Mouse (Mus musculus) spleen, adult 18-20 months (tissue): Measurements from ENCODE around the gene Jmjd1c.

ENCODE experiments used
- DNase-seq, 2 experiments: peaks; one replicate each; pipeline ENCODE4 v3.0.0; 2022; ENCODE audit warnings: mixed read lengths in 2 of 2

The Jmjd1c gene

DNA sequence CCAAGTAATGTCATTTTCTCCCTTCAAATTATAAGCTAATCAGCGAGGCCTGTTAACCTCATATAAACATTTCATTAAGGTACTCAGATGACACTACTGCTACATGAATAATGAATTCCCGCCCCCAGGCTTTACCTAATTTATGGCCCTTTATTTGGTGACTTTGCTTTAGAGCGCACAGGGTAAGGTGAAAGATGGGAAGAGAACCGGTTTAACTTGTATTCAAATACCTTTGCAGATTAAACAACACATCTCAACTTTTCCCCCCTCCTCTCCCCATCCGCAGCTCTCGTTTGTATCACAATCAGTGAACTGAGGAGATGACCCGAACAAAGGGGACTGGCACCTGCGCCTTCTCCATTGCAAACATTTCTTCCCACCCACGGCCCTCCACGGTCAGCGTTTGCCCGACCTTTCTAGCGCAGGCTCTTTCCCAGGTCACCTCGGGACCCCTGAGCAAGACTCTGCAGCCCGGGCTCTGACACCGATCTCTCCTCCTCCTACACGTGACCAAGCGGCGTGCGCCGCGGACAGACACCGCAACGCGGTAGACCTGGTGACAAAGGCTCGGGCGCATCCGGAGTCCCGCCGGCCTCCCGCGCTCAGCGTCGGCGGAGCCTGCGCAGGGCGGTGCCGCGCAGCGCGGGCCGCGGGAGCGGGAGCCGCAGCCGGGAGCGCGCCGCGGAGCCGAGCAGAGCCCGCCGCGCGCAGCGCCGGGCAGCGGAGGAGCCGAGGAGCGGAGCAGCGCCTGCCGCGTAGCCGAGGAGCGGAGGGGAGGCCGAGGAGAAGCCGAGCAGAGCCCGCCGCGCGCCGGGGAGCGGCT, at the start of gene Jmjd1c:
Jmjd1c (plus strand) TSS at position 328 of the 823 bp plus-strand sequence.
- DNase-seq, result peak; percentile 62 to 68

DNA sequence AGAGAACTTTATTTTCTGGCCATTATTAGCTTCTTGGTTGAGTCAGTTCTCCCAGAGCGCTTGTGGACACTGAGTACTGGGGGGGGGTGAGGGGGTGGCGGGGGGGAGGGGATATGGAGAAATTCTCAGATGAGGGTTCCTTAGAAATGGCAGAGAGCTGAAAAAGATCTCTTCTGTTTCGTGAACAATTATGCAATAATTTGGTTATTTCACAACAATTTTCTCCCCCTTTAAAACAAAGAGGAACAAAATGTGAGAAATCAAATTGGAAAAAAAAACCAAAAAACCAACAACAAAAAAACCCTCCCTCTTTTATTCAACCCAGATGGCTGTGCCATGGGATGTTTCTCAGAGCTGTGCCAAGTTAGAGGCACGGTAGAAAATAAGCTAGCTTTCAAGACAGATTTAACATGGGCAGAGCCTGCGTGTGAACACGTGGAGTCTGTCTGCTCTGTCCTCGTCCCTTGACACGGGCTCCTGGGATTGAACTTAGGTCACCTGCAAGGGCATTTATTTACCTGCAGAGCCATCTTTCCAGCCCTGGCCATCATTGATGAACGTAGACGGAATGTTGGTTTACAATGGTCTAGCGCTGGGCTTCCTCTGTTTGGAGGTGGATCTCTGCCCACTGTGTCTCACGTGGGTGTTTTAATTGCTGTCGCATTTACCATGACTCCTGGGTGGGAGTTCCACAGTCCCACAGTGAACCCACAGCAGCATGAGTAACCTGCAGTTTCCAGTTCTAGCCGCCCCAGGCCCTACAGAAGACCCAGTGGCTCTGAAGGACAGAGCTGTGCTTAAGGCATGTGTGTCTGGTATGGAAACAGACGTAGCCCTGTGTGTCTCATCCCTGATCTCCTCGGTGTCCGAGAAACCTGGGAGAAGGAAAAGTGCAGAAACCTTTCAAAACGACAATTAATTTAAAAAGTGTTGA, 47.9 kb upstream of the Jmjd1c start:
- no peak for DNase-seq

GRCm38 (mm10) chr10:67048871-67049615, 46.9 kb upstream of the Jmjd1c start:
- no peak for DNase-seq

DNA sequence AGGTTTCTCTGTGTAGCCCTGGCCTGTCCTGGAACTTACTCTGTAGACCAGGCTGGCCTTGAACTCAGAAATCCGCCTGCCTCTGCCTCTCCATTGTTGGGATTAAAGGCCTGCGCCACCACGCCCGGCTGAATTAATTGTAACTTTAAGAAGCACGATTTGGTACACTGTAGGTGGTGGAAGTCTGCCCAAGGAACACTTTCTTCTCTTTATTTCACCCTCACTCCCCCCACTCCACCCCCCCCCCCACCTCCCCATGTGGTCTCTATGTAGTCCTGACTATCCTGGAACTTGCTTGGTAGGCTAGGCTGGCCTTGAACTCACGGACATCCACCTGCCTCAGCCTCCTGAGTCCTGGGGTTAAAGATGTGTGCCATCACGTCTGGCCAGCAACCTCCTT, 46.3 kb upstream of the Jmjd1c start:
- DNase-seq, result no peak

GRCm38 (mm10) chr10:67050766-67051165, 45.2 kb upstream of the Jmjd1c start:
- no peak for DNase-seq

DNA sequence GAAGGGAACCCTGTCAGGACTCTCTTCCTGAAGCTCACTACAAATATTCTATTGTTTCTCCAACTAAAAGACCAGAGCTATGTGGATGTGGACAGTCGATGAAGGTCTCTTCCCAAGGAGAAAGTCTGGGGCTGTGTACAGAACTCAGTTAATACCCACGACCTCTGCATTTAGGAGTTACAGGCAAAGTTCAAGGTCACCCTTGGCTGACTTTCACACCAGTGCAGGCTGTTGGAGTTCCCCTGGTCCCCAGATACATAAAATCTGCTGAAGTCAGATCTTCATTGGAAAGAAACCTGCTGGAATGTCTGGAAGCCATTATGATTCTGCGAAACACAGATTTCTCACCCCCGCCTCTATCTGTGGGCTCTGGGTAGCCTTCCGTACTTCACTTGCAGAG, 44.5 kb upstream of the Jmjd1c start:
- no peak for DNase-seq

- no peak for DNase-seq
Measured at GRCm38 (mm10) chr10:67052429-67052828, 43.5 kb upstream of the Jmjd1c start.

- DNase-seq, result no peak
Measured at GRCm38 (mm10) chr10:67053475-67053874, 42.5 kb upstream of the Jmjd1c start.

DNA sequence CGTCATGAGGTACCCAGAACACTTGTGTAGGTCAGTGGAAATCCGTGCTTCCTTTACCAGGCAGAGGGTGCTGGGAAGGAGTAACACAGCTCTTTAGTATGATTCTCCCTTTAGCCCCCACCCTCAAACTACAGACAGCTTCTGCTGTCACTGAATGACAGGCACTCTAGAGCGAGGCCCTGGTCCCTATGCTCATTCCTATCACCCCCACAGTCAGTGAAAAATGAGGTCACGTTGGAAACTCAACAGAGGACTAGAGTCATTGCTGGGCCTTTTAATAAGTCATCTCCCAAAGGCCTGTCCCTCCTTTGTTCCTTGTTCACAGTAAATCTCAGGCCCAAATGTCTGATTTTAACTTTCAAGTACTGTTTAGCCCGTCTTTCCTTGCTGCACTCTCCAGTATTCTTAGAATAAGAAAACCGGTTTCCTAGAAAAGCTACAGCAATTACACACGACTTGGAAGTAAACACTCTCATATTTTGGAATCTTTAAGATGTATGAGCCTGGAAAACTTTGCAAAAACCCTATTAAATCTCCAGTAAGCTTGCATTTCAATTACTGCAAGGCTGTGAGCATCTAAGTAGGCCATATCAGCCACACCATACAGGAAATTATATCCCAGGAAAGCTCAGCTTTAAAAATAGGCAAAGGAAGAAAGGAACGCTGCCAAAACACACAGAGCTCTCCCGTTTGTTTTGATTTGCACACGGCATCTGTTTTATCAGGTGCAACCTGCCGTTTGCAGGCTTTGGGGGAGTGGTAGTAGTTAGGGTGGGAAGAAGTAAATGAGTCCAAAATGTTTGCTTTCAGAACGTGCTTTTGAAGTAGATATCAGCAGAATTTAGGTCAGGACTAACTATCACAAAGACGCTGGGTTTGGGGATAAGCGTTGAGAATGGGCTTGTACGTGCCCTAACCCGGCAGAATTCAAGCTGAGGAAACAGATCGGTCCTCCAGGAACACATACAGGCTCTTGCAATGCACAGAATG, 39.8 kb upstream of the Jmjd1c start:
- no peak for DNase-seq

DNA sequence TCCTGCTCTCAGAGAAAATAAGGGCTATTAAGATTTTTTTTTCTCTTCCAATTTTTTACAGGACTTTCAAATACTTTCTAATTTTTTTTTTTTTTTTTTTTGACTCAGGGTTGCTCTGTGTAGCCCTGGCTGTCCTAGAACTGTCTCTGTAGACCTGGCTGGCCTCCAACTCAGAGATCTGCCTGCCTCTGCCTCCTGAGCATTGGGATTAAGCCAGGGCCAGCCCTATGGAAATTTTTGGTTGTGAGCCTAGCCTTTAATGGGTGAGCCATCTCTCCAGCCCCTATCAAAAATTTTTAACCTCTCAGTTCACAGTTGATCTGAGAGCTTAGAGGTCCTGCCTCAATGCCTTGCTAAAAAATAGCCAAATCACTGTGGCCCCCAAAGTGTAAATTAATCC, 38.7 kb upstream of the Jmjd1c start:
- DNase-seq, result no peak

DNA sequence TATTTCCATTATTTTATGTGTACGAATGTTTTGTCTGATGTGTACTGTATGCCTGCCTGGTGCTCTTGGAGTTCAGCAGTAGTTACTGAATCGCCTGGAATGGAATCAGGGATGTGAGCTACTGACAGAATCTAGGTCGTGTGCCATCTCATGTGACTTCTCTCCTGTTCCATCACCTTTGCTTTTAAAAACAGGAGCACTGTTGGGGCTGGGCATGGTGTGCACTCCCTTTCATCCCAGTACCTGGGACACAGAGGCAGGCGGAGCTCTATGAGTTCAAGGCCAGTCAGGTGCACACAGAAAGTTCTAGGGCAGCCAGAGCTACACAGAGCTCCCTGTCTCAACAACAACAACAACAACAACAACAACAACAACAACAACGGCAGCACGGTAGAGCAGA, 38.2 kb upstream of the Jmjd1c start:
- no peak for DNase-seq

- no peak for DNase-seq
Measured at GRCm38 (mm10) chr10:67058297-67058696, 37.6 kb upstream of the Jmjd1c start.

DNA sequence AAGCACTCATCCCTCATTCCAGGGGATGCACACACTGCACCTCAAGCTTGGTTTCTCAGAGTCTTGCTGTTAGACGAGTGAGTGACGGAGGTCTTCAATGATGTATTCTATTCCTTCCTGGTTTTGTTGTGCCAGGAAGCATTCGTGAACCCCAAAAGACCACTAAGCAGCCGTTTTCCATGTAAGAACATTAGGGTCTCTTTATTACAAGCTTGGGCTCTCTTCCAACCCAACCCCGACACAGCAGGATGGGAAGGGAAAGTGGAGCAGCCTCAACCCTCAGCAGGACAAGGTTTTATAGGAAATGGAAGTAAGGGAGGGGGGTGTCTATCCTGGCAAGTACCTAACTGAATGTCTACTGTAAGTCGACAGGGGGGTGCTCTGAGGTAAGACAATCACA, 37.2 kb upstream of the Jmjd1c start:
- no peak for DNase-seq

DNA sequence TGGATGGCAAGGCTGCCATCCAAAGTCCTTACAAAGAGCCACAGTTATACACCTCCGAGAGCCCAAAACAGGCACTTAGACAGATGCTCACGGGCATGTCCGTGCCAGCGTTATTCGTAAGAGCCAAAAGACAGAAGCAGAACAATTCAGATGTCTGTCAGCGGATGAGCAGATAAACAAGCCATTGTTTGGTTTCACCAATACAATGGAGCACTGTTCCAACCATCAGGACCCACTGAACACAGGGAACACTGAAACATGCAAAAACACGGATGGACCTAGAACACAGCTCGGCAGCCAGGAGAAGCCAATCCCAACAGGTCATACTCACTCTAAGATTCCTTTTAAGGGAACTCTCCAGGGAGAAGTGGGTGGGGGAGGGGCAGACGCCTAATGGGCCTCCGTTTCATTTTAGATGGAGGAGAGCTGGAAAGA, 34.5 kb upstream of the Jmjd1c start:
- no peak for DNase-seq

- DNase-seq, result no peak
Measured at GRCm38 (mm10) chr10:67061823-67062222, 34.1 kb upstream of the Jmjd1c start.

DNA sequence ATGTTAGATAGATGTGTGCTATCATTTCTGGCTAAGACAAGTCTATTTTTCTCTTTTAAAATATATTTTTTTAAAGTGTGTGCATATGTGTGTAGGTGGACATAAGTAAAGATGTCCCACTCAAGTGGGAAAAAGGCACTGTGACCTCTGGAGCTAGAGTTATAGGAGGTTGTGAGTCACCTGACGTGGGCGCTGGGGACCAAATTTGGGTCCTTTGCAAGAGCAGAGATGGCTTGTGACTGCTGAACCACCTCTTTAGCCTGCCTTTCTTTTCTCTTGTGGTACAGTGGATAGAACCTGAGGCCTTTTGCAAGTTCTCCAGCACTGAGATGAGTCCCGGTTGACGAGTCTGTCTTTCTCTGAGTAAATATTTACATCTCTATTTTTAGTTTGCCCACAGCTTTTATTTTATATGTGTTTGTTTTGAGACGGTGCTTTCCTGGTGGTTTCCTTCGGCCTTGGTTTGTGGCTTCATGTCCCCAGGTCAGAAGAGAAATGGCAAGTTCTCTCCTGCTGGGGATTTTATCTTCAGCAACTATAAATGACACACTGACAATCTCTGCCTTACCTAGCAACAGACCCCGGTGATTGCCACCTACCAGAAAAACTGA, 30.5 kb upstream of the Jmjd1c start:
- no peak for DNase-seq

DNA sequence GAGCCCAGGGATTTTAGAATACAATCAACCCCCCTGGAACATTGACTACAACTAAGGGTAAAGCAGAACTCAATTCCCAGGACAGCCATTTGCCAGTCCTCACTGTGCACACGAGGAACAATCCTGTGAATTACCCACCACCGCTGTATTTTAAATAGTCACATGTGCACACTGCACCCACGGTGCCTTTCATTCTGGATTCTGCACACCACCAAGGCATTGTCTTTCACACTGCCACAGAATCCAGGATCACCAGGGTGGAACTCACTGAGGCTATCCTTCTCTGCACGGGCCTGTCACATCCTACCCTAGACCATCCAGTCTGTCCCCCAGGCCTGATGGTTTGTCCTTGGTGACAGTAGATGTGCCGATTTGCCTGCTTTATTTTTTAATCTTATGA, 30.0 kb upstream of the Jmjd1c start:
- DNase-seq, result no peak

DNA sequence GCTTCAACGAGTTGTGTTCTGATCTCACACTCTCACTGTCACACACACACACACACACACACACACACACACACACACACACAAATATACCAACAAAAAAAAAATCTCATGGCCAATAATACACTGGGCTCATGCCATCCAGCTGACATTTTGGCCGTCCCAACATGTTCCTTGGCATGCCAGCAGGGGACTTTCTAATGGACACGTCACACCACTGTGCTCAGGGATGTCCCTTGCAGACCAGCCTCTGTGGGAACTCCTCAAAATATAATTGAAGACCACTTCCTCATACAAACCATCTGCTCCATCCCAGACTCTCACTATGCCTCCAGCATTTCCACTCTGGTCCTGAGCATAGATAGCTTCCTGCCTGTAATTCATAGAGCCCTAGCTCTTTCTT, 29.5 kb upstream of the Jmjd1c start:
- no peak for DNase-seq

- DNase-seq, result no peak
Measured at GRCm38 (mm10) chr10:67069013-67069412, 26.9 kb upstream of the Jmjd1c start.

DNA sequence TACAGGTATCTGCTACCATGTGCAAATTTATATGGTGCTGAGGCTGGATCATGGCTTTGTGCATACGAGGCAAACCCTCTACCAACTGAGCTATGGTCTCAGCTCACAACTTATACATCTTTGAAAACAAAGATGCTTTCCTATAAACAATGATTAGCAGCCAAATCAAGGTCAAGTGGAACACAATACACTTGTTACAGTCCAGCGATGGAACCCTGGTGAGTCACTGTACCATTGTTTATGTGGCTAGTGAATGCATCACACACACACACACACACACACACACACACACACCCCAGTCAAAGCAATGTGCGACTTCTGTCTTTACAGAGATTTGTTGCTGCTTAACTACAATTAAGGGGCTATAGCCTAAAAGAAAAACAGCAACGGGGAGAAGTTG, 24.5 kb upstream of the Jmjd1c start:
- DNase-seq, result no peak

DNA sequence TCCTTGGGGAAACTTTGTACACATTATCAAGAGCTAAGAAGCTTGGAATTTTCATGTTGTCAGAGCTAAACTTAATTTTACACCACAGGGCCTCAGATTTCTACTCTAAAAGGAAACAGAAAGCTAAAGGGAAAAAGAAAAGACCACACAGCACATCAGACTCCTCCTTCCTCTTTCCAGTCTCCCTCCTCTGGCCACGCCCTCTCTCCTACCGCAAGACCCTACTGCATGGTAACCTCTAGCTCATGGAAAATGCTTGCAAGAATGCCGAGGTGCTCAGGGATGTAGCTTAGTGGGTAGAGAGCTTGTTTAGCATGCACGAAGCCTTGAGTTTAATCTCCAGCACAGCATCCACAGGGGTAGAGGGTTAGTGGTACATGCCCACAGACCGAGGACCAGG, 24.0 kb upstream of the Jmjd1c start:
- DNase-seq, result peak; percentile 26 to 40
